Mouse (Mus musculus): ENCODE measurements around the gene Krtap5-1. TPM values are rescaled to one million over a fixed set of nuclear protein-coding genes. Genes with fewer than 3 reads are reported as not detected.
"Not testable (repeated sequence)": the region's sequence is repeated elsewhere in the genome, so short reads cannot be mapped to it uniquely, and the experiment has no call there.

The Krtap5-1 gene
- not detected in 2 replicates for polyA plus RNA-seq (2014; fragmentation: Nextera tagmentation; extraction: Ambion mirVana)

DNA sequence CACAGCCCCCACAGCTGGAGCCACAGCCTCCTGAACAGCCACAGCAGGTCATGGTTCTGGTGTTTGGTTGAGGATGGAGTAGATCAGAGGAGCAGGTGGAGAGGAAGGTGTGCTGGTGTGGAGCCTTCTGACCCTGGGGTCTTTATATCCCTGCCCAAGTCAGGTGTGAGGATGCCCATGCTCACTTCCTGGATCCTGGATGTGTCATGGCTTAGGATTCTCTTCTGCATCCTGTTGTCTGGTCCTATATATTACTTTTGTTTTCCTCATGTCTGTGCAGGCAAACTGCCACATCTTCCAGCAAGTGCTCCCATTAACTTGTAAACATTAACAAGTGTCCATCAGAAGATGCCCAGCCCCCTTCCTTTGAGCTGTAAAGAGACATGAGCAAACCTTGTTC, at the start of gene Krtap5-1:
Gene Krtap5-1 (minus strand): TSS at position 101 of the 400 bp plus-strand sequence.
- not testable (repeated sequence) for H3K4me2 ChIP-seq (replicated peaks; ENCODE audit: low read depth, low read length); H3K27me3 ChIP-seq (ENCODE audit: control insufficient read depth, insufficient read depth, low read length); H3K36me3 ChIP-seq (ENCODE audit: control insufficient read depth, insufficient read depth, low read length); H3K9ac ChIP-seq (replicated peaks; ENCODE audit: low read depth, low read length); ATAC-seq (ENCODE audit: insufficient number of reproducible peaks, insufficient read depth, low FRiP score, low read depth); H3K4me3 ChIP-seq (ENCODE audit: low read depth, low read length); H3K9me3 ChIP-seq (ENCODE audit: control insufficient read depth, low read depth, low read length); H3K27ac ChIP-seq (ENCODE audit: low read length); H3K4me1 ChIP-seq (ENCODE audit: control insufficient read depth, insufficient read depth, low read length)

DNA sequence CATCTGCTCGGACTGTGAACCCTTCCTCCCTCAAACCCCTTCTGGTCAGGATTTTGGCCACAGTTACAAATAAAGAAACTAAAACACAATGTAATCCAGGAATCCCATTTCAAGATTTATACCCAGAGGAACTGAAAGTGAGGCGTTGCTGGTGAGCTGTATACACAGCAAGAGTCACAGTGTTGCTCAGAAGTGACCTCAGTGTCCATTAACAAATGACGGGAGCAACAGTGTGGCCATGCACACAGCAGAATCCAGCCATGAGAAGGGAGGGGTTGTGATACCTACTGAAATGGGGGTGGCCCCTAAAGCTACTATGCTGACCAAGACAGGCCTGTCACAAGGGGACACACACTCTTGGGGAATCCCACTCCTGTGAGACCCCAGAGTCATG, 45.3 kb upstream of the Krtap5-1 start:
- Histone ChIP-seq H3K4me3 (ENCODE audit: low read depth, low read length) (no peak overlapping the region), H3K9me3 (ENCODE audit: control insufficient read depth, low read depth, low read length) (no peaks in the 10 kb centered on the region), H3K4me2 (replicated peaks; ENCODE audit: low read depth, low read length) (no peak overlapping the region), H3K27me3 (ENCODE audit: control insufficient read depth, insufficient read depth, low read length) (no peaks in the 10 kb centered on the region), H3K4me1 (ENCODE audit: control insufficient read depth, insufficient read depth, low read length) (no peaks in the 10 kb centered on the region), H3K27ac (ENCODE audit: low read length) (peak overlapping the region; percentile 11; the same call in 1 of the 2 replicates), H3K9ac (replicated peaks; ENCODE audit: low read depth, low read length) (no peak overlapping the region), H3K36me3 (ENCODE audit: control insufficient read depth, insufficient read depth, low read length) (no peaks in the 10 kb centered on the region)
- no peak for ATAC-seq (ENCODE audit: insufficient number of reproducible peaks, insufficient read depth, low FRiP score, low read depth)
- 65% methylated on average over 3 of the region's 3 CpGs for WGBS

DNA sequence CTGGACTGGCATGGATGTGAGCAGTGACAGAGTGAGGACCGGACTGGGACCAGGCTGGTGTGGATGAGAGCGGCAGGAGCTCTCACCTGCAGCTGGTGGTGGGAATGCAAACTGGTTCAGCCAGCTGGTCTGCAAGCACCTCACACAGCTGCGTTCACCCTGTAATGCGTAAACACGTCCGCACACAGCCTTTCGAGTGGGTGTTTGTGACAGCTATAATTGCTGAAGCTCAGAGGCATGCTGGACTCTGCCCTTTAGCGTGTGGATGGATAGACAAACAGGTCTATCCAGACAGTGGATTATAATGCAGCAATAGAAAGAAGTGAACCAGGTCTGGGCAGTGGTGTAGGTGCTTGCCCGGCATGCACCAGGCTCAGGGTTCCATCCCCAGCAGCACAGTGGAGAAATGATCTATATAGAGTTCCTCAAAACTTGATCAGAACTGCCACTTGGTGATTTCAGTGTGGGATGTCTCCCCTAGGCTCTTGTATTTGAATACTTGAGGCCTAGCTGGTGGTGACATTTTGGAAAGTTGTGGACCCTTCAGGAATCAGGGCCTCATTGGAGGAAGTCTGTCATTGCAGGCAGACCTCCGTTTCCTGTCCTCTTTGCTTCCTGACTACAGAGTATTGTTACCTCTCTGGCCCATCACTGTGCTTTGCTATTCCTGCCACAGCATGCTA, 44.8 kb upstream of the Krtap5-1 start:
- H3K9ac ChIP-seq (replicated peaks; ENCODE audit: low read depth, low read length) = no peak overlapping the region
- no peaks in the 10 kb centered on the region for H3K27me3 ChIP-seq (ENCODE audit: control insufficient read depth, insufficient read depth, low read length)
- peak overlapping the region; percentile 10; the same call in 1 of the 2 replicates for H3K27ac ChIP-seq (ENCODE audit: low read length)
- WGBS = 44% methylated on average over 10 of the region's 10 CpGs
- no peak overlapping the region for H3K4me3 ChIP-seq (ENCODE audit: low read depth, low read length)
- no peak overlapping the region for H3K4me2 ChIP-seq (replicated peaks; ENCODE audit: low read depth, low read length)
- H3K4me1 ChIP-seq (ENCODE audit: control insufficient read depth, insufficient read depth, low read length) = no peaks in the 10 kb centered on the region
- H3K9me3 ChIP-seq (ENCODE audit: control insufficient read depth, low read depth, low read length) = no peaks in the 10 kb centered on the region
- no peaks in the 10 kb centered on the region for H3K36me3 ChIP-seq (ENCODE audit: control insufficient read depth, insufficient read depth, low read length)
- ATAC-seq (ENCODE audit: insufficient number of reproducible peaks, insufficient read depth, low FRiP score, low read depth) = peak; percentile 51; the same call in 1 of the 2 replicates

DNA sequence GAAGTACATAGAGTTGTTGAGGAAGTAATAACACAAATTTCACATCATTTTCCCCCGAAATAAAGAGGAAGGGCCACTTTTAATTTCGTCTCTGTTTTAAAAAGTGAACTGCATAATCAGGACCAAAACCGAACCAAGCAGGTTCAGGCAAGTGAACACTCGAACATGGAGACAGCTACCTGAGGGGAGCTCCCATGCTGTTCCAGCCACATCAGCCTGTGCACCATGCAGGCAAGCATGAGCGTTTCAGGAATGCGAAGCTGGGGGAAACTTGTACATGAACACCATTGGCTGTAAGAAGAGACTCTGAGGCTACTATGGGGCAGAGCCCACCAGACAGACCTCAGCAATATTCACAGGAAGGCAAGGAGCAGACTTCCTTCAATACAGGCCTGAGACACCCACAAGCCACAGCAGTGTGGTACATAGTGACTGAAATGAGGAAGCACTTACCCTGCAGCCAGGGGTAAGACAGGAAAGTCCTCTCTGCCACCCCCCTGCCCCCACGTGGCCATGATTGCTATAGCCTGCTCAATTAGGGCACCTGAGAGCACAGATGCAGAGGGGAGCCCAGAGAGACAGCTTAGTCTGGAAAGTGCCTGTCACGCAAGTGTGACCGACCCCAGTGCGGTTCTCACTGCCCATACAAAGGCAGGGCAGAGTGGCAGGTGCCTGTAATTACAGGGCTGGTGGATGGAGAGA, 43.5 kb upstream of the Krtap5-1 start:
- Histone ChIP-seq H3K36me3 (ENCODE audit: control insufficient read depth, insufficient read depth, low read length) (no peaks in the 10 kb centered on the region), H3K9me3 (ENCODE audit: control insufficient read depth, low read depth, low read length) (no peaks in the 10 kb centered on the region), H3K4me2 (replicated peaks; ENCODE audit: low read depth, low read length) (no peak overlapping the region), H3K27ac (ENCODE audit: low read length) (no peak overlapping the region), H3K4me1 (ENCODE audit: control insufficient read depth, insufficient read depth, low read length) (no peaks in the 10 kb centered on the region), H3K4me3 (ENCODE audit: low read depth, low read length) (no peak overlapping the region), H3K27me3 (ENCODE audit: control insufficient read depth, insufficient read depth, low read length) (no peaks in the 10 kb centered on the region), H3K9ac (replicated peaks; ENCODE audit: low read depth, low read length) (no peak overlapping the region)
- ATAC-seq (ENCODE audit: insufficient number of reproducible peaks, insufficient read depth, low FRiP score, low read depth) = no peak
- 57% methylated on average over 10 of the region's 10 CpGs for WGBS

DNA sequence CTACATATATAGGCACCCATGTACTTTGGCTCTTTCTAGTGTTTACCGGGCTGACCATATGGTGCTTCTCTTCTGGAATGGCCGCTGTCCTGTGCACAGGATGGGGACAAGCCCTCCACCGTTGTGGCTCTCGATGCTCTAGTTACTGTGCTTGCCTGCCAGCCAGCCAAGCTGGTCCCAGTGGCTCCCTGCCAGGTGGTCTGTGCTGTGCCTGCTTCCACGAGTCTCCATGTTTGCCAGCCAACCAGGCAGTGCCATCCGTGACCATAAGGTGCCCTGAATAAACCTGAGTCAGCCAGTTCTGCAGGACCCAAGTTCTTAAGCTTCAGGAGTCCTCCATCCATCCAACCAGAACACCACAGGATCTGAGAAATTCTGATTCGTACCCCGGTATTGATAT, 38.2 kb upstream of the Krtap5-1 start:
- H3K27ac ChIP-seq (ENCODE audit: low read length) = no peak overlapping the region
- H3K36me3 ChIP-seq (ENCODE audit: control insufficient read depth, insufficient read depth, low read length) = no peaks in the 10 kb centered on the region
- H3K4me2 ChIP-seq (replicated peaks; ENCODE audit: low read depth, low read length) = no peak overlapping the region
- ATAC-seq (ENCODE audit: insufficient number of reproducible peaks, insufficient read depth, low FRiP score, low read depth) = no peak
- H3K4me3 ChIP-seq (ENCODE audit: low read depth, low read length) = no peak overlapping the region
- H3K27me3 ChIP-seq (ENCODE audit: control insufficient read depth, insufficient read depth, low read length) = no peaks in the 10 kb centered on the region
- H3K4me1 ChIP-seq (ENCODE audit: control insufficient read depth, insufficient read depth, low read length) = peaks cover 5% of the 10 kb centered on the region; the same call in 1 of the 2 replicates
- H3K9me3 ChIP-seq (ENCODE audit: control insufficient read depth, low read depth, low read length) = no peaks in the 10 kb centered on the region
- 85% methylated on average over 8 of the region's 8 CpGs for WGBS
- H3K9ac ChIP-seq (replicated peaks; ENCODE audit: low read depth, low read length) = no peak overlapping the region

DNA sequence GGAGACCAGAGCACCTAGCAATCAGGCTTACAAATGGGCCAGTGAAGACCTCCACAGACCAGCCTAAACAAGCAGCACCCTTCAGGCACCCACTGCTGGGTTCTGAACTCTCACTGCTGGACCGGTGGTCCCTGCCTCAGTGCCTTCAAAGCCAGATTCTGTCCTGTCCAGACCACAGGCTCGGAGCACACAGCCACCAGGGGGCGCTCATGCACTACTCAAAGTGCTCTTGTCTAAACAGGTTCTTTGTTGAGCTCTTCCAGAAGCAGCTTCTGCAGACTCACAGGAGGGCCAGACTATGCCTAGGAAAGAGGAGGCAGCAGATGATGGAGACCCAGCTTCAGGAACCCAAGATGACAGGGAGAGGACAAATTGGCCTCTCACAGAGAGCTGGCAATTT, 37.3 kb upstream of the Krtap5-1 start:
- Histone ChIP-seq H3K4me1 (ENCODE audit: control insufficient read depth, insufficient read depth, low read length) (peaks cover 10% of the 10 kb centered on the region; the same call in 1 of the 2 replicates), H3K4me2 (replicated peaks; ENCODE audit: low read depth, low read length) (no peak overlapping the region), H3K36me3 (ENCODE audit: control insufficient read depth, insufficient read depth, low read length) (no peaks in the 10 kb centered on the region), H3K9me3 (ENCODE audit: control insufficient read depth, low read depth, low read length) (no peaks in the 10 kb centered on the region), H3K27ac (ENCODE audit: low read length) (peak overlapping the region; percentile 7; the same call in 1 of the 2 replicates), H3K27me3 (ENCODE audit: control insufficient read depth, insufficient read depth, low read length) (no peaks in the 10 kb centered on the region), H3K4me3 (ENCODE audit: low read depth, low read length) (no peak overlapping the region), H3K9ac (replicated peaks; ENCODE audit: low read depth, low read length) (no peak overlapping the region)
- peak; percentile 63 for ATAC-seq (ENCODE audit: insufficient number of reproducible peaks, insufficient read depth, low FRiP score, low read depth)
- 6% methylated on average over 3 of the region's 3 CpGs for WGBS

DNA sequence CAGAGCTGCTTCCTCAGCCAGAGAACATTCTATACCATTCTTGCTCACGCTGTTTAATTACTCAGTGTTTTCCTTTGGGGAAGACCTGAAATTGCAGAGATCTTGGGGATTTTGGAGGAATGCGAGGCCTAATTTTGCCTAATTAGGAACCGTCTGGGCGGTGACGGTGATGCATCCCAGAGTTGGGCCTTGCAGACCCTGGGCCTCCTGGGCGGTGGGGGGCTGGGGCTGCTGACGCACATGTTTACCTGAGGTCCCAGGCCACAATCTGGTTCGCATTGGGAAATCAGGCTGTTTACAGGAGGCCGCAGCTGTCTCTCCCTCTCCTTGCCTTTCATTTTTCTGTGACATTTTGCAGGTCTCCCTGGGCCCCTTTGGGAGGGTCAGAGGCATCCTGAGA, 35.8 kb upstream of the Krtap5-1 start:
- H3K9ac ChIP-seq (replicated peaks; ENCODE audit: low read depth, low read length); H3K36me3 ChIP-seq (ENCODE audit: control insufficient read depth, insufficient read depth, low read length); H3K27me3 ChIP-seq (ENCODE audit: control insufficient read depth, insufficient read depth, low read length); ATAC-seq (ENCODE audit: insufficient number of reproducible peaks, insufficient read depth, low FRiP score, low read depth); H3K4me3 ChIP-seq (ENCODE audit: low read depth, low read length); H3K4me1 ChIP-seq (ENCODE audit: control insufficient read depth, insufficient read depth, low read length); H3K9me3 ChIP-seq (ENCODE audit: control insufficient read depth, low read depth, low read length); H3K4me2 ChIP-seq (replicated peaks; ENCODE audit: low read depth, low read length): not testable (repeated sequence)
- WGBS = 74% methylated on average over 4 of the region's 9 CpGs
- H3K27ac ChIP-seq (ENCODE audit: low read length) = peak overlapping the region; percentile 44; the same call in 1 of the 2 replicates

DNA sequence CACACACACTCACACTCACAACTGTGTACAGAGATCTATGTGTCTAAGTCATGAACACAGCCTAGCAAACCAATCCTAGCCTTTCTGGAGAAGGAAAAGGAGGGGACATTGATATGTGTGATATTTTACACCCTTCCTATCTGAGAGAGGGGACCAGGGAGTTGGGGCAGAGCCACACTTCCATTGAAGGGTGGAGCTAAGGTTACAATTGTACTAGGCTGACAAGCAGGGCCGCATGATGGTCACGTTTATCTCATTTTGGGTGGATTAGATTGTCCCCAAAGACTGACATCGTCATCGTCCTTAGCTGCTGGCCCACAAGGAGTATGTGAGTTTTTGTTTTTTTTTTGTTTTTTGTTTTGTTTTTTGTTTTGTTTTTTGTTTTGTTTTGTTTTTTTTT, 34.4 kb upstream of the Krtap5-1 start:
- 89% methylated on average over 4 of the region's 4 CpGs for WGBS
- ATAC-seq (ENCODE audit: insufficient number of reproducible peaks, insufficient read depth, low FRiP score, low read depth) = no peak

More for the DNA sequence above, 34.4 kb upstream of the Krtap5-1 start:
- no peaks in the 10 kb centered on the region for H3K36me3 ChIP-seq (ENCODE audit: control insufficient read depth, insufficient read depth, low read length)
- H3K4me1 ChIP-seq (ENCODE audit: control insufficient read depth, insufficient read depth, low read length) = peaks cover 15% of the 10 kb centered on the region; the same call in 1 of the 2 replicates
- H3K9ac ChIP-seq (replicated peaks; ENCODE audit: low read depth, low read length) = no peak overlapping the region
- no peak overlapping the region for H3K4me3 ChIP-seq (ENCODE audit: low read depth, low read length)
- no peak overlapping the region; the same call in 1 of the 2 replicates for H3K27ac ChIP-seq (ENCODE audit: low read length)
- no peak overlapping the region for H3K4me2 ChIP-seq (replicated peaks; ENCODE audit: low read depth, low read length)
- H3K27me3 ChIP-seq (ENCODE audit: control insufficient read depth, insufficient read depth, low read length) = no peaks in the 10 kb centered on the region
- H3K9me3 ChIP-seq (ENCODE audit: control insufficient read depth, low read depth, low read length) = no peaks in the 10 kb centered on the region
